Mouse (Mus musculus) heart, embryonic 16.5 days (tissue): Measurements from ENCODE around the gene Nhlrc4. TPM values are rescaled to one million over a fixed set of nuclear protein-coding genes. Genes with fewer than 3 reads are reported as not detected.

ENCODE experiments used
- ATAC-seq: fragments of 200-750 bp; cut with Nextera tagmentation; replicated peaks from 2 replicates; pipeline ENCODE4 v1.8.0; 2017; ENCODE audit warnings: moderate number of reproducible peaks; ENCODE audit not compliant: insufficient read depth, low FRiP score; ENCODE audit errors: extremely low read depth
- H3K27ac ChIP-seq: fragments of 300-500 bp; sonication (generic); 2 replicates; pipeline ENCODE4 v1.5.1; 2014; ENCODE audit warnings: mild to moderate bottlenecking, low read length, control low read depth, moderate library complexity
- H3K27me3 ChIP-seq: fragments of 300-500 bp; sonication (generic); 2 replicates; pipeline ENCODE4 v1.6.1; 2014; ENCODE audit warnings: low read length, mixed read lengths; ENCODE audit not compliant: control insufficient read depth, insufficient read depth
- H3K36me3 ChIP-seq: fragments of 300-500 bp; sonication (generic); 2 replicates; pipeline ENCODE4 v1.6.1; 2014; ENCODE audit not compliant: control insufficient read depth, insufficient read depth
- H3K4me1 ChIP-seq: fragments of 300-500 bp; sonication (generic); 2 replicates; pipeline ENCODE4 v1.6.1; 2014; ENCODE audit warnings: low read length, mixed read lengths; ENCODE audit not compliant: control insufficient read depth, insufficient read depth
- H3K4me2 ChIP-seq: fragments of 300-500 bp; sonication (generic); 2 replicates; pipeline ENCODE4 v1.6.1; 2014; ENCODE audit warnings: low read depth, mild to moderate bottlenecking, control low read depth, low read length
- H3K4me3 ChIP-seq: fragments of 300-500 bp; sonication (generic); 2 replicates; pipeline ENCODE4 v1.5.1; 2014; ENCODE audit warnings: mild to moderate bottlenecking, control low read depth, low read length
- H3K9ac ChIP-seq: fragments of 300-500 bp; sonication (generic); 2 replicates; pipeline ENCODE4 v1.6.1; 2014; ENCODE audit warnings: low read length, control low read depth
- H3K9me3 ChIP-seq: fragments of 300-500 bp; sonication (generic); replicated peaks from 2 replicates; pipeline ENCODE4 v1.6.1; 2016; ENCODE audit warnings: low read length; ENCODE audit not compliant: control insufficient read depth
- WGBS: fragments of 180-500 bp; shearing (Covaris S2); extraction: QIAGEN DNeasy Blood & Tissue Kit; methylation state at CpG from one replicate; pipeline ENCODE4 v1.1.7; 2014; 5-methylcytosine and 5-hydroxymethylcytosine counted together
- polyA plus RNA-seq: library from polyadenylated mRNA; unstranded; fragments of >200 nt; fragmentation: Nextera tagmentation; extraction: Ambion mirVana; gene quantifications from 2 replicates; pipeline ENCODE4 v1.2.1, GENCODE M21; 2015

The Nhlrc4 gene
- polyA plus RNA-seq = 0.06 and 0.11 TPM in 2 replicates

DNA sequence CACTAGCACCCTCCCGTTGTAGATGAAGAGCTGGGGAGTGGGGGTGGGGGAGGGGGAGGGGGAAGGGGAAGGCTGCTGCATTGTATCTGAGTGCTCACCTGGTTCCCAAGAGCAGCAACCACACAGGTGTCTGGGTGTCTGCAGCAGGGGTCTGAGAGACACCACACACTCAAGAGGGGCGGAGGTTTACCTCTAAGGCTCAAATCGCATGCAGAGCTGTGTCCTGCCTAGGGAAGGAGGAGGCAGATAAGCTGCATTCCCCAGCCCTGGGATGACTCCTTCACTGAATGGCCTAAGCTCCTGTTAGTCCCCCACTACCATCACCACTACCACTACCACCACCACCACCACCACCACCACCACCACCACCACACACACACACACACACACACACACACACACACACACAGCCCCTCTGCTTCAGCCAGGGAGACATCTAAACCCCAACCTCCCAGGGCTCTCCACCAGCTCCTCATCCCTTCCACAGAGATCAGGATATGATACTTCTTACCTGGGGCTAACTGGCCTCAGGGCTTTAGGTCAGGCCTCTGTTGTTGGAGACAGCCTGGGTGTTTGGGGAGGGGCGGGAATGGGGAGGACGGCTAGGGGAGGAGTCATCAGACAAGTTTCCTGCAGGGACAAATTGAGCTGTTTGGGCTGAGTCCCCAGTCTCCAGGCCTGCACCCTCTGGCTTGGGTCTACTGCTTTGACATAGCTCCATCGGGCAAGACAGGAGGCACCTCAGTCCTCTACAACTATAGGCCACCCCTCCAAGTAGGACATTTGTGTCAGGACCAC lies at the start of gene Nhlrc4, which contains the start of gene Pigq:
TSS of gene Nhlrc4 (minus strand) at position 596 of the 798 bp plus-strand sequence.
TSS of gene Pigq (minus strand) at position 571 of the 798 bp plus-strand sequence.
- no peak for ATAC-seq
- no peak within 1 kb of the TSS for H3K4me2 ChIP-seq
- no peaks in the 10 kb centered on the region for H3K9me3 ChIP-seq
- 34% methylated on average over 6 of the region's 6 CpGs for WGBS
- H3K9ac ChIP-seq = no peak within 1 kb of the TSS
- no peak within 1 kb of the TSS for H3K27ac ChIP-seq
- H3K4me1 ChIP-seq = peaks cover 18% of the 10 kb centered on the region
- H3K36me3 ChIP-seq = no peaks in the 10 kb centered on the region
- H3K27me3 ChIP-seq = no peaks in the 10 kb centered on the region
- no peak within 1 kb of the TSS for H3K4me3 ChIP-seq

DNA sequence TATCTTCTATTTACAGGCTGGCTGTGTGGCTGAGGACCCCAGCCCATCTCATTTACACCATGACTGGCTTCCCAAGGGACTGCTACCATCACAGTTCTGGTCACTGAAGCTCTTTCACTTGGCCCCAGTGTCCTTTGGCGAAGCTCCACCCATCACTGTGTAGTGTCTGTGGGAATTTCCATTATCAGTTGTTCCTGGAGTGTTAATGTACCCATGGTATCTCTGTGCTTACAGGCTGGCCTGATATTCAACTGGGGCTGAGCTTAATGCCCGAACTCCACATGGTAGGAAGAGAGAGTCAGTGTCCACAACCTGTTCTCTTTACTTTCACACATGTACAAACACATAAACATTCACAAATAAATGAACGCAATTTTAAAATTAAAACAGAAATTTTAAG lies 48.7 kb upstream of the Nhlrc4 start:
- 66% methylated on average over 3 of the region's 3 CpGs for WGBS
- H3K9me3 ChIP-seq = no peaks in the 10 kb centered on the region

DNA sequence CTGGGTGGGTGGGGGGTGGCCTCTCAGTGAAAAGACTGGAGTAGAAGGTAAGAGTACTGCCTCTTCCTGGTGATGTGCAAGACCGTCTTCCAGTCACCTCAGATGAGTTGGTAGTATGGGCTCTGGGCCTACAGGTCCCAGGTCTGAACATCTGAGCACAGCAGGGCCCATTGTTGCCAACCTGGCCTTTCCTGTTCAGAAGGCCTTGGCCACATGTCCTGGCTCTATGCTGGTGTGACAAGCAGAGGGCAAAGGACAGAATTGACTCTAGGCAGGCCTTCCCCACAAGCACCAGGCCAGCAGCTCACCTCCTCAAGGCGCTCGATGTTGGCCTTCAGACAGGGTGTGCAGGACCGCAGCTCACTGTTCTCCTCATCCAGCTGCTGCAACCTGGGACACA lies 47.5 kb upstream of the Nhlrc4 start:
- no peaks in the 10 kb centered on the region for H3K9me3 ChIP-seq
- H3K27ac ChIP-seq = no peak overlapping the region
- H3K27me3 ChIP-seq = no peaks in the 10 kb centered on the region
- no peak overlapping the region for H3K4me2 ChIP-seq
- H3K36me3 ChIP-seq = peaks cover 20% of the 10 kb centered on the region
- no peak overlapping the region for H3K9ac ChIP-seq
- no peak overlapping the region for H3K4me3 ChIP-seq
- no peak for ATAC-seq
- 92% methylated on average over 4 of the region's 4 CpGs for WGBS
- no peaks in the 10 kb centered on the region for H3K4me1 ChIP-seq

More for the DNA sequence above, 48.7 kb upstream of the Nhlrc4 start:
- Histone ChIP-seq H3K9ac (no peak overlapping the region), H3K27me3 (no peaks in the 10 kb centered on the region), H3K4me1 (no peaks in the 10 kb centered on the region), H3K4me3 (no peak overlapping the region), H3K4me2 (no peak overlapping the region), H3K27ac (no peak overlapping the region), H3K36me3 (peaks cover 23% of the 10 kb centered on the region)
- ATAC-seq = no peak

DNA sequence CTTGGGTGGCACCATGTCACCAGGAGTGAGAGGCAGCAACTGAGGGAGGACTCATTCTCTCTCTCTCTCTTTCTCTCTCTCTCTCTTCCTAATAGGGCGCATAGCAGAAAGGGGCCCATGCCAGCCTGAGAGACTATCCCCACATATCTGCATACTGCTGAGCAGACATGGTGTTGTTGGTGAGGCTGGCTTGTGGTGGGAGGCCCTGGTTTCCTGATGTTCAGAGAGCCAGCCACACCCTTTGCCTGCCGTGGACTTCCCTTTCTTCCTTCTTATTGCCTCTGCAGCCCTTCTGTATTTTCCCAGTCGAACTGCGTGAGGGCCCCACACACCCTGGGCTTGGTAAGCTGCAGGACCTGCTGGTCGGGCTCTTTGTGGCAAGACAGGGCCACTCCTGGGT lies 45.6 kb upstream of the Nhlrc4 start:
- Histone ChIP-seq H3K4me2 (no peak overlapping the region), H3K4me1 (no peaks in the 10 kb centered on the region), H3K4me3 (no peak overlapping the region), H3K36me3 (peaks cover 20% of the 10 kb centered on the region), H3K9me3 (no peaks in the 10 kb centered on the region), H3K9ac (no peak overlapping the region), H3K27me3 (no peaks in the 10 kb centered on the region), H3K27ac (no peak overlapping the region)
- 81% methylated on average over 5 of the region's 5 CpGs for WGBS
- ATAC-seq = no peak

DNA sequence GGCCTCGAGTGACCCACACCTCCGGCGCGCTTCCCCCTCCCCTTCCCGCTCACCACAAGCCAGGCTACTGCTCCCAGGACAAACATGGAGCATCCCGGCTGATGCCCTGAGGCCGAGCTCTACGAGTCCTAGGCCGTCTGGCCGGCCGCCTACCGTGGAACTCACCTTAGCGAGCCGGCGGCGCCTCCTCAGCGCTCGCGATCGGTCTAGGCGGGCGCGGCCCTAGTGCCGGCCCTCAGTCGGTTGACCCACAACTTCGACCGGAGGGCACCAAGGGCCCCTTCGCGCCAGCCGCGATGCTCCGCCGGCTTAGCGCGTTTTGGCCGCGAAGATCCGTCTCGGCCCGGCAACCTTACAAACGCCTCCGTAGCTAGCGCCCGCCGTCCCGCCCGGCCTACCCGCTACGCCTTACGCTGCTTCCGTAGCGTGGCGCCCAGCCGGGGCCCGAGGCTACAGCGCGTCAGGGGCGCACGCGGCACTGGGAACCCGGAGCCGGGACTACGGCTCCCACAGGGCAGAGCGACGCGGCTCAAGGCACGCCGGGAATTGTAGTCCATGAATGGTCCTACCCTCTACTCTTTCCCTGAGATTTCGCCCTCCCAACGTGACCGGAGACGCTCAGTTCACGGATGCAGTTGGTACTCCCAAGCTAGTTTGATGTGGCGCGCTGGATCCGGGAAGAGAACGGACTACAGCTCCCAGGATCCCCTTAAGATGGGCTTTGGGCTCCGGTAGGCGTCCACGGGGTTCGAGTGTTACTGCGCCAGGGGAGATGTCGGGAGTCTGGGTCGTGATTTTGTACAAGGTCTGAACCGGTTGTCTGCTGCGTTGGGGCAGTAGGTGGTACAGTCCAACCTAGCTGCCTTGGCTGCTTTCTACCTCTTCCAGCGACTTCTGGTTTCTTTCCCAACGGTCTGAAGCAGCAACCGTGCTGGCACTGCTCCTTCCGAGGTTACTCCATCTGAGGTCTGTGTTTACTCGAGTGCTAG lies 40.8 kb upstream of the Nhlrc4 start, which contains the start of gene Capn15:
TSS of gene Capn15 (minus strand) at position 491 of the 989 bp plus-strand sequence.
- Histone ChIP-seq H3K27me3 (no peaks in the 10 kb centered on the region), H3K4me1 (peaks cover 15% of the 10 kb centered on the region), H3K4me3 (peak within 1 kb of the TSS; percentile 93), H3K9me3 (no peaks in the 10 kb centered on the region), H3K36me3 (peaks cover 5% of the 10 kb centered on the region; the same call in 1 of the 2 replicates), H3K4me2 (peak within 1 kb of the TSS; percentile 83), H3K9ac (peak within 1 kb of the TSS; percentile 96), H3K27ac (peak within 1 kb of the TSS; percentile 91)
- ATAC-seq = peak; percentile 99
- WGBS = under 1% methylated on average over 91 of the region's 91 CpGs

DNA sequence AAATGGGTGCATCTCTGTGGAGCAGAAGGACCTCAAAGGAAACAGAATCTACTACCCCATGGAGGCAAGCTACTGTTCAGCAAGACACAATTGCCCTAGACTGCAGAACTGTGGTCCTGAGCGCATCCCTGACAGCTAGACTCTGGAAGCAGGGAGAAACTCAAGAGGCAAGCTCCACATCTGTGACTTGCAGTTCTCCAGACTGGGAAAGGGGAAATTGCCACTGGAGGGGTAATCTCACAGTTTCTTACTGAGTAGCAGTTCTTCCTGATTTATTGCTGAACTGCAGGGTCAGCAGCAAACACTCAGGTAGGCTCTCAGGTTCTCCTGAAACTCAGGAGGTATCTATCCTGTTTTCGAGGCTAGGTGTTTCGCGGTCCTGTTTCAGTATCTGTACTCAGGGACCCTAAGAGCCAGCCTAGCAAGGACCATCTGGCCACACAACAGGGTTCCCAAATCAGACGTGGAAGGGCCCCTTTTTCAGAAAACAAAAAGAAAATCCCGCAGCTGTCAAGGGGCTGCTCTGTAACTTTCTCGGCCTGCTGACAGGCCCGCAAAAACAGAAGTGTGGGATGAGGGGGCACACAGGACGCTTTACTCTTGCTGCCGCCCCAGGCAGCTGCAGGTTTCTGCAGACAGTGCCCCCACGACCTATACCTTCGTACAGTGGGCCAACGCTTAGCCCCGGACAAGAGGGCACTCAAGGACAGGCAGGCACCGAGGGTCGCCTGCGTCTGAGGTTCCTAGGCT lies 40.0 kb upstream of the Nhlrc4 start:
- peak overlapping the region; percentile 83 for H3K4me2 ChIP-seq
- H3K36me3 ChIP-seq = no peaks in the 10 kb centered on the region; the same call in 1 of the 2 replicates
- H3K9ac ChIP-seq = peak overlapping the region; percentile 96
- H3K27me3 ChIP-seq = no peaks in the 10 kb centered on the region
- peaks cover 20% of the 10 kb centered on the region for H3K4me1 ChIP-seq
- 7% methylated on average over 17 of the region's 17 CpGs for WGBS
- H3K9me3 ChIP-seq = no peaks in the 10 kb centered on the region
- H3K27ac ChIP-seq = peak overlapping the region; percentile 91
- H3K4me3 ChIP-seq = peak overlapping the region; percentile 93
- ATAC-seq = no peak; the same call in 1 of the 2 replicates

DNA sequence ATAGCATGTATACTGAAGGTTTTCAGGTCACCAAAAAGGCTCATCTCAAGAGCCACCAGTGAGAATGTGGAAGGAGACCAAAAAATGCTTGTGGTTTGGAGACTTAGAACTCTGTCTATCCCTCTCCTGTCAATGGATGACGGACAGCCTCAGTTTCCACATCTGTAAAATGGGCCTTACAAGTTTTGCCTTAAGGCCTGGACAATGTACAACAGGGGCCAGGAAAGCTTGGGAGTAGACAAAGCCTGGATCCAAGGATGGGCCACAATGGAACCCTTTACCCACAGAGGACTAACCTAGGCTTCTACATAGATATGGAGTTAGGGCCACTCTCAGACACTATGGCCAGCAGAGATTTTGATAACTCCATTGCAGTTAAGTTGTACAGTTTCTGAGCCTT lies 39.3 kb upstream of the Nhlrc4 start:
- ATAC-seq = no peak
- no peaks in the 10 kb centered on the region for H3K27me3 ChIP-seq
- peak overlapping the region; percentile 83 for H3K4me2 ChIP-seq
- H3K4me1 ChIP-seq = peaks cover 20% of the 10 kb centered on the region
- no peaks in the 10 kb centered on the region for H3K9me3 ChIP-seq
- 100% methylated on average over 1 of the region's 1 CpGs for WGBS
- H3K36me3 ChIP-seq = no peaks in the 10 kb centered on the region
- H3K27ac ChIP-seq = no peak overlapping the region
- no peak overlapping the region; the same call in 1 of the 2 replicates for H3K9ac ChIP-seq
- peak overlapping the region; percentile 93 for H3K4me3 ChIP-seq

DNA sequence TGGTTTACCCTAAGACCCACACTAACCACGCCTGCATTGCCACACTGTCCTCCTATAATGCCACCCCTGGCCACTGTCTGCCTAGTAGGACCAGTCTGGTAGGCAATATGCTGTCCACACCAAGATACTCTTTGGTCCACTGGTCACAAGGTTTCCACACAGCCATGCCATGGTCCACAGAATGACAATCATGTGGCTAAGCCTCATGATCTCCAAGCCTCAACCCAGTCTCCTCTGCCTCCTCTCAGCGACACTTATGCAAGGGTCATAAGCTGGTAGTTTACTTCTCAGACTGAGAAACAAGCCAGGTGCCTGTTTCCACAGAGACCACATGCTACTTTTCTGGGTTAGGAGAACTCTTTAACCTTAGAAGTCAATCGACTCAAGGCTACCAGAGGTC lies 38.2 kb upstream of the Nhlrc4 start:
- H3K27me3 ChIP-seq = no peaks in the 10 kb centered on the region
- H3K4me3 ChIP-seq = no peak overlapping the region
- 86% methylated on average over 3 of the region's 3 CpGs for WGBS
- H3K4me2 ChIP-seq = no peak overlapping the region
- ATAC-seq = no peak
- no peaks in the 10 kb centered on the region for H3K9me3 ChIP-seq
- H3K27ac ChIP-seq = no peak overlapping the region
- no peaks in the 10 kb centered on the region for H3K36me3 ChIP-seq
- H3K4me1 ChIP-seq = peaks cover 20% of the 10 kb centered on the region
- no peak overlapping the region for H3K9ac ChIP-seq
